18 mouse cellular contexts compared by ENCODE assay signal in genomic region chr10:67505248-67505647, GRCm38 (mm10).
"Had no signal": no experiment of that assay in that cellular context is flagged by ENCODE, and none has a peak within 500 bp of the region (broad histone marks: within the 10 kb centered on the region; RNA-seq: fewer than 3 reads in every experiment).

No protein-coding gene starts in this region.

- H3K36me3 ChIP-seq: midbrain, embryonic 10.5 days; midbrain, embryonic 12.5 days; neural tube, embryonic 13.5 days; neural tube, embryonic 15.5 days had no signal

- H3K9me3 ChIP-seq: midbrain, embryonic 10.5 days; midbrain, embryonic 12.5 days; neural tube, embryonic 13.5 days; neural tube, embryonic 15.5 days had no signal

- DNase-seq: lung, adult 18-20 months; lung, embryonic 14.5 days; lung, postnatal 10 days; lung, postnatal 4 days; midbrain, embryonic 14.5 days; retina, postnatal 1 day; right cerebral cortex, adult 18-20 months; right cerebral cortex, postnatal 25 days; right cerebral cortex, postnatal 4 days; spleen, adult 18-20 months; thymus, adult 18-20 months; thymus, postnatal 25 days; thymus, postnatal 4 days had no signal

- H3K9ac ChIP-seq: lung, embryonic 14.5 days; midbrain, embryonic 12.5 days; neural tube, embryonic 13.5 days; neural tube, embryonic 15.5 days had no signal

- H3K4me1 ChIP-seq: midbrain, embryonic 10.5 days; midbrain, embryonic 12.5 days; neural tube, embryonic 13.5 days; neural tube, embryonic 15.5 days had no signal

- H3K4me2 ChIP-seq: lung, embryonic 14.5 days; midbrain, embryonic 12.5 days; neural tube, embryonic 13.5 days; neural tube, embryonic 15.5 days had no signal

- H3K4me3 ChIP-seq: midbrain, embryonic 10.5 days; midbrain, embryonic 12.5 days; myocyte; neural tube, embryonic 13.5 days; neural tube, embryonic 15.5 days had no signal

- H3K27ac ChIP-seq: midbrain, embryonic 10.5 days; midbrain, embryonic 12.5 days; neural tube, embryonic 13.5 days; neural tube, embryonic 15.5 days had no signal

- H3K27me3 ChIP-seq: midbrain, embryonic 12.5 days; neural tube, embryonic 13.5 days; neural tube, embryonic 15.5 days had no signal
